Mouse (Mus musculus): Measurements from ENCODE around the gene Card10. TPM values are rescaled to one million over a fixed set of nuclear protein-coding genes. Genes with fewer than 3 reads are reported as not detected.
"Not testable (repeated sequence)": the region's sequence is repeated elsewhere in the genome, so short reads cannot be mapped to it uniquely, and the experiment has no call there.

The Card10 gene
- polyA plus RNA-seq (2016; fragmentation: Nextera tagmentation; extraction: Ambion mirVana), result 3.5 and 4.0 TPM in 2 replicates

- Histone ChIP-seq H3K4me1 (peaks cover 48% of the 10 kb centered on the region), H3K9me3 (no peaks in the 10 kb centered on the region), H3K36me3 (no peaks in the 10 kb centered on the region), H3K4me3 (peak within 1 kb of the TSS; percentile 71), H3K27me3 (ENCODE audit: insufficient read depth, poor library complexity, severe bottlenecking) (peaks cover 72% of the 10 kb centered on the region), H3K27ac (peak within 1 kb of the TSS; percentile 85)
- under 1% methylated on average over 70 of the region's 70 CpGs for WGBS
- DNase-seq (ENCODE audit: low spot score), result no peak
Measured at GRCm38 (mm10) chr15:78802776-78803391, at the start of gene Card10. Card10 (minus strand) TSS chr15:78803042.

GRCm38 (mm10) chr15:78851505-78852153 is 48.8 kb upstream of the Card10 start:
- Histone ChIP-seq H3K4me1 (peaks cover 46% of the 10 kb centered on the region), H3K9me3 (no peaks in the 10 kb centered on the region), H3K27ac (no peak overlapping the region), H3K4me3 (peak overlapping the region; percentile 19; the same call in 1 of the 2 replicates), H3K27me3 (ENCODE audit: insufficient read depth, poor library complexity, severe bottlenecking) (0 out of 2 replicates have a peak, but pooled peaks cover 8% of the 10 kb centered on the region), H3K36me3 (peaks cover 22% of the 10 kb centered on the region)
- 5% methylated on average over 13 of the region's 13 CpGs for WGBS
- peak; percentile 95 for DNase-seq (ENCODE audit: low spot score)

DNA sequence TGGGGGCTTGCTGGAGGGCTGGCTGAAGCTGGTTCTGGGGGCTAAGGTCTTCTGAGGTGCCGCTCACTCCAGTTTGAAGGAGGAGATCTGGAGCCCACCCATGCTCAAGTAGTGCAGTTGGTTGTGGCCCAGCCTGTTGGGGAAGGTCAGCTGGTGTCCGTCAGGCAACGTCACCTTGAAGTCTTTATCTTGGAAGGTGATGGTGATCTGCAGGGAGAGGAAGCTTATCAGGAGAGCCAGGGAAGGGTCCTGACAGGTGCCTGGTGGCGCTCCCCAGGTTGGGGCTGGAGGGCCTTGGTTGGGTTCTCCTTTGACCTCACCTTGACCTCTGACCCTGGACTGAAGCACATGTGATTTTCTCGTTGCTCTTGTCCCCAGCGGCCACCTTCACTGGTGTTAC is 48.1 kb upstream of the Card10 start:
- peaks cover 25% of the 10 kb centered on the region for H3K36me3 ChIP-seq
- H3K4me3 ChIP-seq, result no peak overlapping the region
- H3K9me3 ChIP-seq, result no peaks in the 10 kb centered on the region
- H3K27me3 ChIP-seq (ENCODE audit: insufficient read depth, poor library complexity, severe bottlenecking), result 0 out of 2 replicates have a peak, but pooled peaks cover 5% of the 10 kb centered on the region
- peaks cover 49% of the 10 kb centered on the region for H3K4me1 ChIP-seq
- WGBS, result 37% methylated on average over 6 of the region's 6 CpGs
- DNase-seq (ENCODE audit: low spot score), result no peak
- peak overlapping the region; percentile 43 for H3K27ac ChIP-seq

DNA sequence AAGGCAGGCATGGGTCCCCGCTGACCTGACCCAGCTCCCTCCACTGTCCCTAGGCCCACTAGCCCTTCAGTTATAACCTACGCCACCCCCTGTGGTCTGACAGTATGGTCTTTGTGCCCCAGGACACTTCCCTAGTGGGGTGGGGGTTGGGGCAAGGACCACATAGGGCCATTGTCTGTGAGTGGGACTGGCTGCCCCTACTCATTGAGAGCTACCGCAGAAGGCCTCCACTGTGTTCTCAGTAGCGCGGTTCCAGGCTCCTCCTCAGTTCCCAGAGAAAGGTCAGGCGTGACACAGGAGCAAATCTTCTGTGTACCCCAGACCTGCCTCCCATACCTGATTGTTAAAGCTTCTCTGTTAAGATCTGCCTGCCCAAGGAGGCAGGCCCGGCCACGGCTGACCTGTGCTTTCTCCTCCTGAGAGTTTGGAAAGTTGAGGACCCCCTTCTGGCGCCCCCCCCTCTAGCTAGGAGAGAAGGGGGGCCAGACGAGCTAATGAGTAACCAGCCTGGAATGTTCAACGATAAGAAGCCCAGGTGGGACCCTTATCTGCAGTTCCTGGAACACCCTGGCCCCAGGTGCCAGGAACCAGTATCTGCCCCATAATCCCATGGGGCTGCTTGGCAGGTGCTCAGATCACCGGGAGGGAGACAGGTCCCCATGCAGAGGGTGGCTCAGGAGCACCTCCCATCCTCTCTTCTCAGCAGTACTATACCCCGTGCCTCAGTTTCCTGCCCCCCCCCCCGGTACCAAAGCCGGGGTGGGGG is 47.4 kb upstream of the Card10 start:
- 0 out of 2 replicates have a peak, but pooled peaks cover 4% of the 10 kb centered on the region for H3K27me3 ChIP-seq (ENCODE audit: insufficient read depth, poor library complexity, severe bottlenecking)
- no peak for DNase-seq (ENCODE audit: low spot score)
- H3K4me3 ChIP-seq, result no peak overlapping the region
- WGBS, result 63% methylated on average over 15 of the region's 15 CpGs
- peaks cover 56% of the 10 kb centered on the region for H3K4me1 ChIP-seq
- peak overlapping the region; percentile 43 for H3K27ac ChIP-seq
- no peaks in the 10 kb centered on the region for H3K9me3 ChIP-seq
- H3K36me3 ChIP-seq, result peaks cover 26% of the 10 kb centered on the region

DNA sequence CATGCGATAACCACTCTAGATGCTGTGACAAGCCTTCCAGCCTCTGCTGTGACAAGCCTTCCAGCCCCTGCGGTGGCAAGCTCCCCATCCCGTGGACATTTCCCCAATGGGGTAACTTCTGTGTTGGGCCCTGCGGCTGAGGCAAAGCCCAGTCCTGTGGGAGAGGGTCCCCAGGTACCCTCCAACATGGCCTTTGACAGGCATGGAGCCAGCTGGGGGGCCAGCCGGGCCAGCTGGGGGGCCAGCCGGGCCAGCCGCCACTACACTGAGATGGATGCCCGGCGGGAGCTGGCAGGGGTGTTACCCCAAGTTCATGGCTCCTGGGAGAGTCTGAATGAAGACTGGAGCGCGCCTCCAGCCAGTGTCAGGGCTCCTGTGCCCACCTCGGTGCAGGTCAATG is 46.6 kb upstream of the Card10 start:
- Histone ChIP-seq H3K27ac (peak overlapping the region; percentile 43), H3K27me3 (ENCODE audit: insufficient read depth, poor library complexity, severe bottlenecking) (0 out of 2 replicates have a peak, but pooled peaks cover 7% of the 10 kb centered on the region), H3K9me3 (no peaks in the 10 kb centered on the region), H3K36me3 (peaks cover 26% of the 10 kb centered on the region), H3K4me3 (no peak overlapping the region), H3K4me1 (peaks cover 64% of the 10 kb centered on the region)
- WGBS, result 85% methylated on average over 12 of the region's 12 CpGs
- DNase-seq (ENCODE audit: low spot score), result no peak

DNA sequence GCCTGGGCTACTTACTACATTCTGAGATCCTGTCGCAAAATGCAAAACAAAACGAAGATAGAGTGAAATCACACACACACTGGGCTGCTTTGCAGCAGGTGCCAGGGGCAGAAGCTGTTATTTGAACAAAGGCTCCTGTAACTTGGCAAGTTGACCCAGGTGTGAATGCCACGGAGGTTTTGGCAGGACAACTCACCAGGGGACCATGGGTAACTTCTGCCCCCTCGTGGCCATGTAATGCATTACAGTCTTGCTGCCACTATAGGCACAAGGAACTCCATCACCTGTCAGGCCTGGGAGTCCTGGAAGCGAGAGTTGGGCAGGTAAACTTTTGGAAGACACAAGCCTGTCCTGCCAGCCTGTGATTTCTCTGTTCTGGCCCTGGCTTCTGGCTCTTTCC is 45.6 kb upstream of the Card10 start:
- Histone ChIP-seq H3K4me1 (peaks cover 74% of the 10 kb centered on the region), H3K9me3 (no peaks in the 10 kb centered on the region), H3K36me3 (peaks cover 26% of the 10 kb centered on the region), H3K27ac (no peak overlapping the region), H3K27me3 (ENCODE audit: insufficient read depth, poor library complexity, severe bottlenecking) (peaks cover 18% of the 10 kb centered on the region; the same call in 1 of the 2 replicates), H3K4me3 (no peak overlapping the region)
- DNase-seq (ENCODE audit: low spot score), result no peak
- WGBS, result 26% methylated on average over 5 of the region's 5 CpGs

DNA sequence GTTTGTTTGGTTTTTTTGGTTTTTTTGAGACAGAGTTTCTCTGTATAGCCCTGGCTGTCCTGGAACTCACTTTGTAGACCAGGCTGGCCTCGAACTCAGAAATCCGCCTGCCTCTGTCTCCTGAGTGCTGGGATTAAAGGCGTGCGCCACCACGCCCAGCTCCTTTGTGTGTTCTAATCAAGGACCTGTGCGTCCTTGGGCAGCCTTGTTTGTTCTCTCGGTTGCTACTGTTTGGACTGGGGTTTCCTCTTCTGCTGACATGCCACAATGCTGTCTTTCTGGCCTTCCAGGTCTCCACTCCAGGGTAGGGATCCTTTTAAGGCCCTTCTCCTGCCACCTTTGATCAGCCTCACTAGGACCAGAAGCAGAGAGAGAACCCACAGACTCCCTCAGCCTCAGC is 44.0 kb upstream of the Card10 start:
- peaks cover 30% of the 10 kb centered on the region; the same call in 1 of the 2 replicates for H3K27me3 ChIP-seq (ENCODE audit: insufficient read depth, poor library complexity, severe bottlenecking)
- H3K36me3 ChIP-seq, result peaks cover 26% of the 10 kb centered on the region
- peaks cover 84% of the 10 kb centered on the region for H3K4me1 ChIP-seq
- H3K9me3 ChIP-seq; DNase-seq (ENCODE audit: low spot score); H3K4me3 ChIP-seq: not testable (repeated sequence)
- 0 out of 2 replicates have a peak overlapping the region, but pooled peaks have one; percentile 26 for H3K27ac ChIP-seq
- 81% methylated on average over 7 of the region's 7 CpGs for WGBS

DNA sequence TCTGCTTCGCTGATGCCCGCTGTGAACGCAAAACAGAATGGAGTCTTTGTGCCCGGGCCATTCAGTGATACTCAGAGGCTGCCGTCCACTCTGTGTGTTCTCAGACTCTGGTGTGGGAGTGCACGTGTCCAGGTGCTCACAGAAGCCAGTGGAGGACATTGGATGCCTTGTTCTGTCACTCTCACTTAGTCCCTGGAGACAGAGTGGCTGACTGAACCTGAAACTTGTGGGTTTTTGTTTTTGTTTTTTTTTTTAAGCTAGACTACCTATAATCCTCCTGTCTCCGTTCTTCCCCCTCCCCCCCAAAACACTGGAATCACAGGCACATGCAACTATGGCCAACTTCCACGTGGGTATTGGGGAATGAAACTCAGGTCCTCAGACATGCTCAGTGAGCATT is 43.5 kb upstream of the Card10 start:
- Histone ChIP-seq H3K4me1 (peaks cover 84% of the 10 kb centered on the region), H3K9me3 (no peaks in the 10 kb centered on the region), H3K36me3 (peaks cover 26% of the 10 kb centered on the region), H3K4me3 (no peak overlapping the region), H3K27me3 (ENCODE audit: insufficient read depth, poor library complexity, severe bottlenecking) (peaks cover 34% of the 10 kb centered on the region), H3K27ac (peak overlapping the region; percentile 96; the same call in 1 of the 2 replicates)
- 83% methylated on average over 8 of the region's 8 CpGs for WGBS
- DNase-seq (ENCODE audit: low spot score), result no peak

GRCm38 (mm10) chr15:78845867-78846266 is 43.0 kb upstream of the Card10 start:
- no peak for DNase-seq (ENCODE audit: low spot score)
- 76% methylated on average over 8 of the region's 8 CpGs for WGBS
- Histone ChIP-seq H3K27ac (peak overlapping the region; percentile 96), H3K4me3 (peak overlapping the region; percentile 76), H3K27me3 (ENCODE audit: insufficient read depth, poor library complexity, severe bottlenecking) (peaks cover 39% of the 10 kb centered on the region), H3K36me3 (peaks cover 26% of the 10 kb centered on the region), H3K4me1 (peaks cover 84% of the 10 kb centered on the region), H3K9me3 (no peaks in the 10 kb centered on the region)

DNA sequence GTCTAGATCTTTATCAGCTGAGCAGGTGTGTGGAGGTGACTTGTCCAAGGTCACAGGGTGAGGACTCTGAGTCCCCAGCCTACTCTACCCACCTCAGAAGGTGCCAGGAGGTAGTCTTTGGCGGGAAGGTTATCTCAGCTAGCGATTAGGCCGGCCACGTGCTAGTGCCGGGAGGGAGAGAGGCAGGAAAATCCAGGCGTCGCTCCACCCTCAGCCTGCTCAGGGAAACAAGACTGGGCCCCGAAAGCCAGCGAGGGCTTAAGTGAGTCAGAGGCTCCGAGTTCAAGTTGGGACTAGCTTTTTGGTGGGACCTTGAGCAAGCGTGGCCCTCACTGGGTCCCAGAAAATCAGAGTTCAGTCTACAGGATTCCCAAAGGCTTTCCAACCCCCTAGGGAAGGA is 42.5 kb upstream of the Card10 start:
- peaks cover 26% of the 10 kb centered on the region for H3K36me3 ChIP-seq
- peak overlapping the region; percentile 96 for H3K27ac ChIP-seq
- peak overlapping the region; percentile 76 for H3K4me3 ChIP-seq
- H3K27me3 ChIP-seq (ENCODE audit: insufficient read depth, poor library complexity, severe bottlenecking), result peaks cover 40% of the 10 kb centered on the region
- no peaks in the 10 kb centered on the region for H3K9me3 ChIP-seq
- H3K4me1 ChIP-seq, result peaks cover 84% of the 10 kb centered on the region
- WGBS, result 38% methylated on average over 11 of the region's 11 CpGs
- DNase-seq (ENCODE audit: low spot score), result no peak

DNA sequence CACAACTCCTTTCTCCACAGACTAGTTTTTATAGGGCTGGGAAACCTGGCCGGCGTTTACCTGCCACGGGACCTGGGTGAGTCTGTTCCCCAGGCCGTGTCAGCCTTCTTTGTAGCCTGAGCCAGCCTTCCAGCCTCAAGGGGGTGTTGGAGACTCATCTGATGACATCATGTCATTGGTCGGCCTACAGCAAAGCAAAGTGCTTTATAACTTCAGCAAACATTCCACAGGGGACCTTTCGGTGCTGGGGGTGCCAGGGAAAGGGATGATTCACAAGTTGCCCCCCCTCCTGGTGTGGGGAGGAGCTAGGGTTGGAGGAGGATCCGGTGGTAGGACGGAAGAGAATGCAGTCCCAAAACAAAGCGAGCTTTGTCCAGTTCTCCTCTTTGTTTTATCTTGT is 41.9 kb upstream of the Card10 start:
- H3K4me3 ChIP-seq, result peak overlapping the region; percentile 76

DNA sequence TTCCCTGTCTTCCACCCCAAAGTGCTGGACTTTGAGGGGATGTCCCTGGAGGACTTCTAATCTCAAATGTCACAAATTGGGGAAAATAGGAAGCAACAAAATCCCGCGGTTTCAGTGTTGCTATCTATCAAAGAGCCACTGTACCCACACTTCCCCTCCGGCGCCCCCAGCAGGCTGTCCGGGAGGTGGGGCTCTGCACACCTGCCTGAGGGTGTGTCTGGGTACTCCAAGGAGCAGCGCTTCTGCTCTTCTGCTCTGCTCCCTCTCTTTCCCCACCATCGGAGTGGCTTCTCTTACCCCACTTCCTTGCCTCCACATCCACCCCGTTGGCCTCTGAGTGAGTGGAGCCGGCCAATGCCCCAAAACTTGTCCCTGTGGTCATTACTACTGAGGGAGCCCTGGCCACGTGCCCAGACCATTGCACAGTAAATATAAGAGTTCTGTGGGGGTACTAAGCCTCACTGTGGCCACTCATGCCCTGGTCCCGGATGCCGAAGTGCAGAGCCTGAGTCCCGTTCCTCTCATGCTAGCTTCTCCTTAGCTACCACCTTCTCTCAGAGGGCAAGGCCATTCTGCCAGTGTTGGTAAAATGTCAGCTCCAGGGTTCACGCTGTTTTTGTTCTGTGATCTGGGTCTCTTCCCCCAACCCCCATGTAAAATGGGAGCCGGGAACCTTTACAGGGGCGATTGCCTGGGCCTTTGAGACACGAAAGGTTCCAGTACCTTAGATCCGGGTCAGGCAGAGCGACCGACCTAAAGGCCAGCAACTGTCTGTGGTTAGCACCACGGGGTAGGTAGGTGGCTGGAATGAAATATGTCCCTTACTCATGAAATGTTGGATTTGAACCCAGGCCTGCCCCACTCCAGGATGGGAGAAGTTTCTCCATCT is 41.0 kb upstream of the Card10 start:
- peaks cover 18% of the 10 kb centered on the region for H3K36me3 ChIP-seq
- H3K4me1 ChIP-seq, result peaks cover 83% of the 10 kb centered on the region
- H3K9me3 ChIP-seq, result no peaks in the 10 kb centered on the region
- DNase-seq (ENCODE audit: low spot score), result no peak
- H3K4me3 ChIP-seq, result peak overlapping the region; percentile 76
- H3K27ac ChIP-seq, result peak overlapping the region; percentile 96
- 32% methylated on average over 21 of the region's 21 CpGs for WGBS
- peaks cover 40% of the 10 kb centered on the region for H3K27me3 ChIP-seq (ENCODE audit: insufficient read depth, poor library complexity, severe bottlenecking)

More for the DNA sequence above, 41.9 kb upstream of the Card10 start:
- DNase-seq (ENCODE audit: low spot score), result no peak
- 23% methylated on average over 9 of the region's 9 CpGs for WGBS
- H3K36me3 ChIP-seq, result peaks cover 24% of the 10 kb centered on the region
- no peaks in the 10 kb centered on the region for H3K9me3 ChIP-seq
- H3K27ac ChIP-seq, result peak overlapping the region; percentile 96
- H3K4me1 ChIP-seq, result peaks cover 83% of the 10 kb centered on the region
- peaks cover 40% of the 10 kb centered on the region for H3K27me3 ChIP-seq (ENCODE audit: insufficient read depth, poor library complexity, severe bottlenecking)
